Mouse (Mus musculus) midbrain, postnatal 0 days (tissue): ENCODE results near the gene Zfp423. TPM values are rescaled to one million over a fixed set of nuclear protein-coding genes. Genes with fewer than 3 reads are reported as not detected.
A peak's percentile ranks its signal among the peaks of the same experiment; 100 is the strongest.

Experiments used
- ATAC-seq: fragments of 200-750 bp; cut with Nextera tagmentation; 2 replicates; pipeline ENCODE4 v1.8.0; 2017; ENCODE audit warnings: moderate number of reproducible peaks, mild to moderate bottlenecking, moderate TSS enrichment, moderate library complexity; ENCODE audit not compliant: low FRiP score
- DNase-seq: peaks from one replicate; pipeline ENCODE4 v3.0.0-alpha.2; 2015; ENCODE audit warnings: low spot score
- H3K27ac ChIP-seq: fragments of 300-500 bp; sonication (generic); 2 replicates; pipeline ENCODE4 v1.5.1; 2014; ENCODE audit warnings: low read depth, mild to moderate bottlenecking, low read length, mixed read lengths
- H3K27me3 ChIP-seq: fragments of 300-500 bp; sonication (generic); 2 replicates; pipeline ENCODE4 v1.6.1; 2014; ENCODE audit warnings: low read length, control low read depth, mixed read lengths; ENCODE audit not compliant: insufficient read depth
- H3K36me3 ChIP-seq: fragments of 300-500 bp; sonication (generic); 2 replicates; pipeline ENCODE4 v1.6.1; 2014; ENCODE audit warnings: low read length, control low read depth, mixed read lengths; ENCODE audit not compliant: insufficient read depth
- H3K4me1 ChIP-seq: fragments of 300-500 bp; sonication (generic); 2 replicates; pipeline ENCODE4 v1.6.1; 2014; ENCODE audit warnings: mild to moderate bottlenecking, control low read depth, antibody characterized with exemption, low read length, mixed read lengths; ENCODE audit not compliant: insufficient read depth
- H3K4me2 ChIP-seq: fragments of 300-500 bp; sonication (generic); 2 replicates; pipeline ENCODE4 v1.6.1; 2014; ENCODE audit warnings: low read depth, mild to moderate bottlenecking, low read length, mixed read lengths; ENCODE audit not compliant: poor library complexity, severe bottlenecking
- H3K4me3 ChIP-seq: fragments of 300-500 bp; sonication (generic); 2 replicates; pipeline ENCODE4 v1.5.1; 2014; ENCODE audit warnings: low read depth, mild to moderate bottlenecking, low read length, moderate library complexity
- H3K9ac ChIP-seq: fragments of 300-500 bp; sonication (generic); replicated peaks from 2 replicates; pipeline ENCODE4 v1.6.1; 2014; ENCODE audit warnings: mild to moderate bottlenecking, low read length, moderate library complexity, mixed read lengths; ENCODE audit not compliant: poor library complexity, severe bottlenecking
- H3K9me3 ChIP-seq: fragments of 300-500 bp; sonication (generic); 2 replicates; pipeline ENCODE4 v1.6.1; 2016; ENCODE audit warnings: low read length, control low read depth
- CTCF ChIP-seq: IDR thresholded peaks from 2 replicates; pipeline ENCODE4 v1.5.1; 2016; ENCODE audit warnings: antibody characterized with exemption, mild to moderate bottlenecking
- WGBS: fragments of 180-500 bp; shearing (Covaris S2); extraction: QIAGEN DNeasy Blood & Tissue Kit; methylation state at CpG from one replicate; pipeline ENCODE4 v1.1.7; 2014; 5-methylcytosine and 5-hydroxymethylcytosine counted together
- polyA plus RNA-seq: library from polyadenylated mRNA; unstranded; fragments of >200 nt; fragmentation: Nextera tagmentation; extraction: Ambion mirVana; gene quantifications from 2 replicates; pipeline ENCODE4 v1.2.1, GENCODE M21; 2015
- total RNA-seq: library from RNA; depleted of rRNA; stranded (reverse); fragments of >200 nt; gene quantifications from 2 replicates; pipeline ENCODE4 v1.2.3, GENCODE M21; 2014

Gene Zfp423
- total and polyA plus RNA-seq, 2 experiments from 2014 or later, result 22.9 to 57.5 TPM

GRCm38 (mm10) chr8:87800121-87800520 is 159.3 kb downstream of the Zfp423 start:
- ATAC-seq (no peak), DNase-seq (no peak)
- H3K9me3 ChIP-seq, result no peaks in the 10 kb centered on the region
- H3K36me3 ChIP-seq, result no peaks in the 10 kb centered on the region
- H3K9ac ChIP-seq, result no peak overlapping the region
- no peak for TF ChIP-seq CTCF
- H3K27ac ChIP-seq, result no peak overlapping the region
- no peaks in the 10 kb centered on the region for H3K27me3 ChIP-seq
- H3K4me3 ChIP-seq, result no peak overlapping the region
- no peak overlapping the region for H3K4me2 ChIP-seq
- WGBS, result 71% methylated on average over 11 of the region's 11 CpGs
- no peaks in the 10 kb centered on the region for H3K4me1 ChIP-seq

- no peaks in the 10 kb centered on the region for H3K36me3 ChIP-seq
- no peak for DNase-seq
- no peak overlapping the region for H3K4me2 ChIP-seq
- no peak overlapping the region for H3K27ac ChIP-seq
- peak; percentile 60 for TF ChIP-seq CTCF
- H3K9me3 ChIP-seq, result no peaks in the 10 kb centered on the region
- no peaks in the 10 kb centered on the region for H3K4me1 ChIP-seq
- 61% methylated on average over 7 of the region's 7 CpGs for WGBS
- no peak for ATAC-seq
- no peak overlapping the region for H3K9ac ChIP-seq
- no peaks in the 10 kb centered on the region for H3K27me3 ChIP-seq
- H3K4me3 ChIP-seq, result no peak overlapping the region
These were observed 163.2 kb downstream of the Zfp423 start for GRCm38 (mm10) chr8:87796234-87796633.

GRCm38 (mm10) chr8:87794639-87795038 is 164.8 kb downstream of the Zfp423 start:
- H3K27me3 ChIP-seq, result no peaks in the 10 kb centered on the region
- no peak for ATAC-seq
- no peaks in the 10 kb centered on the region for H3K36me3 ChIP-seq
- no peaks in the 10 kb centered on the region for H3K9me3 ChIP-seq
- no peak overlapping the region for H3K27ac ChIP-seq
- no peak overlapping the region for H3K4me3 ChIP-seq
- TF ChIP-seq CTCF, result no peak
- no peak for DNase-seq
- no peak overlapping the region for H3K9ac ChIP-seq
- 49% methylated on average over 10 of the region's 10 CpGs for WGBS
- H3K4me2 ChIP-seq, result no peak overlapping the region
- no peaks in the 10 kb centered on the region for H3K4me1 ChIP-seq

- Histone ChIP-seq H3K4me1 (no peaks in the 10 kb centered on the region; the same call in 1 of the 2 replicates), H3K4me3 (no peak overlapping the region), H3K9me3 (no peaks in the 10 kb centered on the region), H3K4me2 (no peak overlapping the region), H3K27me3 (no peaks in the 10 kb centered on the region), H3K36me3 (no peaks in the 10 kb centered on the region), H3K27ac (no peak overlapping the region), H3K9ac (no peak overlapping the region)
- no peak for TF ChIP-seq CTCF
- DNase-seq (no peak), ATAC-seq (no peak)
- WGBS, result 89% methylated on average over 6 of the region's 6 CpGs
These were observed 168.3 kb downstream of the Zfp423 start for GRCm38 (mm10) chr8:87791103-87791502.

GRCm38 (mm10) chr8:87784641-87785439 is 174.6 kb downstream of the Zfp423 start:
- ATAC-seq, result no peak
- H3K4me2 ChIP-seq, result no peak overlapping the region

GRCm38 (mm10) chr8:87784227-87784626 is 175.2 kb downstream of the Zfp423 start:
- no peaks in the 10 kb centered on the region for H3K9me3 ChIP-seq
- peaks cover 5% of the 10 kb centered on the region; the same call in 1 of the 2 replicates for H3K4me1 ChIP-seq
- H3K27ac ChIP-seq, result no peak overlapping the region
- H3K4me3 ChIP-seq, result no peak overlapping the region
- H3K4me2 ChIP-seq, result 0 out of 2 replicates have a peak overlapping the region, but pooled peaks have one; percentile 2
- H3K9ac ChIP-seq, result no peak overlapping the region
- DNase-seq (no peak), ATAC-seq (no peak)
- 14% methylated on average over 13 of the region's 13 CpGs for WGBS
- TF ChIP-seq CTCF, result no peak
- H3K27me3 ChIP-seq, result no peaks in the 10 kb centered on the region
- peaks cover 25% of the 10 kb centered on the region for H3K36me3 ChIP-seq

More at GRCm38 (mm10) chr8:87784641-87785439, 174.6 kb downstream of the Zfp423 start:
- Histone ChIP-seq H3K9ac (no peak overlapping the region), H3K4me3 (no peak overlapping the region), H3K36me3 (peaks cover 22% of the 10 kb centered on the region), H3K4me1 (peaks cover 5% of the 10 kb centered on the region; the same call in 1 of the 2 replicates), H3K27me3 (no peaks in the 10 kb centered on the region), H3K27ac (no peak overlapping the region), H3K9me3 (no peaks in the 10 kb centered on the region)
- DNase-seq, result no peak
- TF ChIP-seq CTCF, result no peak
- 37% methylated on average over 13 of the region's 13 CpGs for WGBS
